Mouse (Mus musculus) myocyte (in vitro differentiated cells): ENCODE measurements around the gene Ect2. TPM values are rescaled to one million over a fixed set of nuclear protein-coding genes. Genes with fewer than 3 reads are reported as not detected.

Source experiments
- H3K27me3 ChIP-seq: one replicate; pipeline ENCODE4 v1.6.1; 2011; ENCODE audit not compliant: control insufficient read depth, insufficient read depth, insufficient read length
- H3K36me3 ChIP-seq: one replicate; pipeline ENCODE4 v1.6.1; 2011; ENCODE audit not compliant: control insufficient read depth, insufficient read depth
- H3K4me2 ChIP-seq: one replicate; pipeline ENCODE4 v1.6.1; 2011; ENCODE audit warnings: low read depth, control low read depth
- H3K4me3 ChIP-seq: one replicate; pipeline ENCODE4 v1.5.1; 2011; ENCODE audit warnings: mild to moderate bottlenecking, control low read depth, moderate library complexity
- H3K79me2 ChIP-seq: one replicate; pipeline ENCODE4 v1.6.1; 2011; ENCODE audit not compliant: control insufficient read depth, insufficient read depth
- H3ac ChIP-seq: one replicate; pipeline ENCODE4 v1.6.1; 2011; ENCODE audit not compliant: control insufficient read depth, insufficient read length
- CEBPB ChIP-seq: IDR thresholded peaks from 2 replicates; pipeline ENCODE4 v1.6.1; 2011; ENCODE audit warnings: mild to moderate bottlenecking, moderate library complexity; ENCODE audit not compliant: poor library complexity, insufficient read depth, severe bottlenecking
- E2F4 ChIP-seq: IDR thresholded peaks from one replicate; pipeline ENCODE4 v1.6.1; 2011; ENCODE audit warnings: mild to moderate bottlenecking, control low read depth, moderate library complexity; ENCODE audit not compliant: insufficient read depth
- MAX ChIP-seq: IDR thresholded peaks from one replicate; pipeline ENCODE4 v1.6.1; 2011; ENCODE audit warnings: low read depth, mild to moderate bottlenecking, control low read depth
- MYOD1 ChIP-seq, 3 experiments: IDR thresholded peaks; one replicate each; pipeline ENCODE4 v1.6.1; 2011; ENCODE audit warnings: control low read depth in 2 of 3, low read depth in 2 of 3, mild to moderate bottlenecking in 2 of 3, moderate library complexity in 1 of 3; ENCODE audit not compliant: insufficient read length in 2 of 3, control insufficient read depth in 1 of 3
- MYOG ChIP-seq, 3 experiments: IDR thresholded peaks; one replicate each; pipeline ENCODE4 v1.6.1; 2011; ENCODE audit warnings: control low read depth in 2 of 3, low read depth in 2 of 3, mild to moderate bottlenecking in 2 of 3; ENCODE audit not compliant: insufficient read length in 2 of 3, control insufficient read depth in 1 of 3, insufficient read depth in 1 of 3
- POLR2A ChIP-seq: IDR thresholded peaks from one replicate; pipeline ENCODE4 v1.6.1; 2011; ENCODE audit warnings: low read depth, mild to moderate bottlenecking, control low read depth, moderate library complexity; ENCODE audit not compliant: insufficient read length
- POLR2AphosphoS2 ChIP-seq: IDR thresholded peaks from one replicate; pipeline ENCODE4 v1.6.1; 2011; ENCODE audit warnings: low read depth, control low read depth; ENCODE audit not compliant: insufficient read length
- REST ChIP-seq: IDR thresholded peaks from one replicate; pipeline ENCODE4 v1.6.1; 2011; ENCODE audit warnings: mild to moderate bottlenecking, control low read depth, moderate library complexity; ENCODE audit not compliant: insufficient read depth, insufficient read length
- SRF ChIP-seq: IDR thresholded peaks from one replicate; pipeline ENCODE4 v1.6.1; 2011; ENCODE audit warnings: low read depth; ENCODE audit not compliant: control insufficient read depth, insufficient read length
- TCF12 ChIP-seq: IDR thresholded peaks from one replicate; pipeline ENCODE4 v1.6.1; 2011; ENCODE audit warnings: mild to moderate bottlenecking, control low read depth; ENCODE audit not compliant: poor library complexity, insufficient read depth, severe bottlenecking
- TCF3 ChIP-seq: IDR thresholded peaks from one replicate; pipeline ENCODE4 v1.6.1; 2011; ENCODE audit warnings: low read depth, control low read depth; ENCODE audit not compliant: insufficient read length
- USF1 ChIP-seq: IDR thresholded peaks from one replicate; pipeline ENCODE4 v1.6.1; 2011; ENCODE audit warnings: low read depth, mild to moderate bottlenecking, control low read depth, moderate library complexity
- polyA plus RNA-seq: library from polyadenylated mRNA; unstranded; fragments of >200 nt; fragmentation: generic; extraction: Trizol; gene quantifications from one replicate; pipeline ENCODE4 v1.2.1, GENCODE M21; 2012; ENCODE audit warnings: missing spikeins

The Ect2 gene
- 6.6 TPM for polyA plus RNA-seq

- TF ChIP-seq MYOG (IDR thresholded peaks at IDR 0.05; ENCODE audit: control insufficient read depth in 1 of 3, insufficient read depth in 1 of 3, insufficient read length in 2 of 3, low read depth in 2 of 3) (peak; percentile 32 to 77 (median 62)), SRF (no peak), MAX (no peak), POLR2A (peak; percentile 8), TCF12 (no peak), MYOD1 (IDR thresholded peaks at IDR 0.05; ENCODE audit: control insufficient read depth in 1 of 3, insufficient read length in 2 of 3, low read depth in 2 of 3) (peak in 2 of 3 experiments; percentile 61 to 78), TCF3 (peak; percentile 4), USF1 (no peak), E2F4 (peak; percentile 95), REST (no peak)
Measured at GRCm38 (mm10) chr3:27153701-27154209, at the start of gene Ect2. Ect2 (minus strand) TSS chr3:27153878.

GRCm38 (mm10) chr3:27201728-27202411 is 48.2 kb upstream of the Ect2 start:
- H3K79me2 ChIP-seq, result no peaks in the 10 kb centered on the region
- no peak overlapping the region for H3K4me2 ChIP-seq
- no peak for TF ChIP-seq POLR2A
- no peak for TF ChIP-seq E2F4
- TF ChIP-seq MYOD1 (IDR thresholded peaks at IDR 0.05; ENCODE audit: control insufficient read depth in 1 of 3, insufficient read length in 2 of 3, low read depth in 2 of 3), result no peak
- TF ChIP-seq USF1, result no peak
- no peak for TF ChIP-seq TCF3
- TF ChIP-seq REST, result no peak
- no peak for TF ChIP-seq SRF
- no peak for TF ChIP-seq CEBPB
- TF ChIP-seq POLR2AphosphoS2, result no peak
- no peak for TF ChIP-seq MAX
- TF ChIP-seq MYOG (IDR thresholded peaks at IDR 0.05; ENCODE audit: control insufficient read depth in 1 of 3, insufficient read depth in 1 of 3, insufficient read length in 2 of 3, low read depth in 2 of 3), result no peak
- no peak for TF ChIP-seq TCF12
- H3K36me3 ChIP-seq, result no peaks in the 10 kb centered on the region
- H3K27me3 ChIP-seq, result no peaks in the 10 kb centered on the region
- no peak overlapping the region for H3ac ChIP-seq
- no peak overlapping the region for H3K4me3 ChIP-seq

More at GRCm38 (mm10) chr3:27153701-27154209, at the start of gene Ect2:
- peak within 1 kb of the TSS; percentile 21 for H3ac ChIP-seq
- peaks cover 33% of the 10 kb centered on the region for H3K79me2 ChIP-seq
- H3K4me3 ChIP-seq, result peak within 1 kb of the TSS; percentile 68
- no peaks in the 10 kb centered on the region for H3K27me3 ChIP-seq
- H3K4me2 ChIP-seq, result peak within 1 kb of the TSS; percentile 93
- no peaks in the 10 kb centered on the region for H3K36me3 ChIP-seq

GRCm38 (mm10) chr3:27199120-27199519 is 45.4 kb upstream of the Ect2 start:
- H3ac ChIP-seq, result no peak overlapping the region
- H3K4me3 ChIP-seq, result no peak overlapping the region
- TF ChIP-seq TCF3, result no peak
- no peak for TF ChIP-seq REST
- no peak for TF ChIP-seq SRF
- no peak for TF ChIP-seq POLR2A
- no peak for TF ChIP-seq CEBPB
- TF ChIP-seq USF1, result no peak
- no peak for TF ChIP-seq MAX
- no peak for TF ChIP-seq E2F4
- no peak for TF ChIP-seq MYOG (IDR thresholded peaks at IDR 0.05; ENCODE audit: control insufficient read depth in 1 of 3, insufficient read depth in 1 of 3, insufficient read length in 2 of 3, low read depth in 2 of 3)
- TF ChIP-seq MYOD1 (IDR thresholded peaks at IDR 0.05; ENCODE audit: control insufficient read depth in 1 of 3, insufficient read length in 2 of 3, low read depth in 2 of 3), result no peak
- TF ChIP-seq TCF12, result no peak
- no peak for TF ChIP-seq POLR2AphosphoS2
- no peak overlapping the region for H3K4me2 ChIP-seq
- H3K79me2 ChIP-seq, result no peaks in the 10 kb centered on the region
- H3K27me3 ChIP-seq, result no peaks in the 10 kb centered on the region
- no peaks in the 10 kb centered on the region for H3K36me3 ChIP-seq

GRCm38 (mm10) chr3:27197816-27198215 is 44.1 kb upstream of the Ect2 start:
- Histone ChIP-seq H3K79me2 (no peaks in the 10 kb centered on the region), H3K27me3 (no peaks in the 10 kb centered on the region), H3K4me2 (no peak overlapping the region), H3ac (no peak overlapping the region), H3K4me3 (no peak overlapping the region), H3K36me3 (no peaks in the 10 kb centered on the region)
- TF ChIP-seq SRF (no peak), TCF12 (no peak), POLR2A (no peak), USF1 (no peak), MYOD1 (IDR thresholded peaks at IDR 0.05; ENCODE audit: control insufficient read depth in 1 of 3, insufficient read length in 2 of 3, low read depth in 2 of 3) (no peak)

GRCm38 (mm10) chr3:27196529-27196928 is 42.9 kb upstream of the Ect2 start:
- TF ChIP-seq USF1 (no peak), POLR2A (no peak), POLR2AphosphoS2 (no peak), SRF (no peak), REST (no peak), CEBPB (no peak), MYOD1 (IDR thresholded peaks at IDR 0.05; ENCODE audit: control insufficient read depth in 1 of 3, insufficient read length in 2 of 3, low read depth in 2 of 3) (no peak), E2F4 (no peak), MYOG (IDR thresholded peaks at IDR 0.05; ENCODE audit: control insufficient read depth in 1 of 3, insufficient read depth in 1 of 3, insufficient read length in 2 of 3, low read depth in 2 of 3) (no peak), TCF12 (no peak), MAX (no peak), TCF3 (no peak)
- H3K36me3 ChIP-seq, result no peaks in the 10 kb centered on the region
- H3K27me3 ChIP-seq, result no peaks in the 10 kb centered on the region
- no peak overlapping the region for H3K4me3 ChIP-seq
- H3ac ChIP-seq, result no peak overlapping the region
- no peaks in the 10 kb centered on the region for H3K79me2 ChIP-seq
- no peak overlapping the region for H3K4me2 ChIP-seq
